Mouse (Mus musculus) CH12.LX (cell line): ENCODE measurements around the gene Npas4.

Experiments
- CHD1 ChIP-seq: IDR thresholded peaks from 2 replicates; pipeline ENCODE4 v1.6.1; 2012; ENCODE audit warnings: low read depth, low read length, improper control_type of control experiment, inconsistent platforms
- CTCF ChIP-seq, 2 experiments: IDR thresholded peaks in 1 of 2; conservative IDR thresholded peaks in 1 of 2; 2 replicates each; pipeline ENCODE4 v1.5.1; 2011 to 2012; ENCODE audit warnings: low read depth in 2 of 2, low read length in 2 of 2, improper control_type of control experiment in 1 of 2, inconsistent platforms in 1 of 2, mild to moderate bottlenecking in 1 of 2, moderate library complexity in 1 of 2
- ELF1 ChIP-seq: IDR thresholded peaks from 2 replicates; pipeline ENCODE4 v1.6.1; 2014; ENCODE audit warnings: low read depth, mild to moderate bottlenecking, inconsistent platforms, low read length, improper control_type of control experiment
- ETS1 ChIP-seq: conservative IDR thresholded peaks from 2 replicates; pipeline ENCODE4 v1.6.1; 2012; ENCODE audit warnings: low read depth, mild to moderate bottlenecking, inconsistent platforms, low read length, improper control_type of control experiment, moderate library complexity
- MAFK ChIP-seq: IDR thresholded peaks from 2 replicates; pipeline ENCODE4 v1.6.1; 2011; ENCODE audit warnings: low read length, improper control_type of control experiment; ENCODE audit not compliant: insufficient replicate concordance
- MEF2A ChIP-seq: IDR thresholded peaks from 2 replicates; pipeline ENCODE4 v1.6.1; 2014; ENCODE audit warnings: low read depth, mild to moderate bottlenecking, inconsistent platforms, low read length, improper control_type of control experiment, borderline replicate concordance
- MXI1 ChIP-seq: IDR thresholded peaks from 2 replicates; pipeline ENCODE4 v1.6.1; 2011; ENCODE audit warnings: mild to moderate bottlenecking, low read depth, low read length, improper control_type of control experiment
- POLR2A ChIP-seq: IDR thresholded peaks from 2 replicates; pipeline ENCODE4 v1.6.1; 2011; ENCODE audit warnings: low read depth, mild to moderate bottlenecking, improper control_type of control experiment, low read length
- RCOR1 ChIP-seq: conservative IDR thresholded peaks from 2 replicates; pipeline ENCODE4 v1.6.1; 2012; ENCODE audit warnings: low read depth, mild to moderate bottlenecking, inconsistent platforms, low read length, improper control_type of control experiment
- ZC3H11A ChIP-seq: IDR thresholded peaks from 2 replicates; pipeline ENCODE4 v1.6.1; 2012; ENCODE audit warnings: low read depth, mild to moderate bottlenecking, inconsistent platforms, low read length, improper control_type of control experiment
- ZNF384 ChIP-seq: IDR thresholded peaks from 2 replicates; pipeline ENCODE4 v1.6.1; 2012; ENCODE audit warnings: low read depth, low read length, improper control_type of control experiment, inconsistent platforms

- TF ChIP-seq CTCF (conservative IDR thresholded peaks at IDR 0.05 in 1 of 2, IDR thresholded peaks at IDR 0.05 in 1 of 2; ENCODE audit: low read depth in 2 of 2, low read length in 2 of 2) (no peak), MEF2A (no peak), CHD1 (no peak), POLR2A (no peak), ZNF384 (no peak), MXI1 (no peak), ETS1 (no peak), ELF1 (no peak), MAFK (no peak), RCOR1 (no peak), ZC3H11A (no peak)
These were observed 31.3 kb upstream of the Npas4 start for GRCm38 (mm10) chr19:5021416-5021815.
